Mouse (Mus musculus) forebrain, embryonic 12.5 days (tissue): ENCODE data around the gene Cavin1. TPM values are rescaled to one million over a fixed set of nuclear protein-coding genes. Genes with fewer than 3 reads are reported as not detected.
A peak's percentile ranks its signal among the peaks of the same experiment; 100 is the strongest.

ENCODE experiments used
- ATAC-seq: fragments of 200-750 bp; cut with Nextera tagmentation; 2 replicates; pipeline ENCODE4 v1.8.0; 2017; ENCODE audit warnings: moderate TSS enrichment; ENCODE audit not compliant: low FRiP score
- H3K27ac ChIP-seq: fragments of 300-500 bp; sonication (generic); 2 replicates; pipeline ENCODE4 v1.5.1; 2016; ENCODE audit warnings: mild to moderate bottlenecking
- H3K27me3 ChIP-seq: fragments of 300-500 bp; sonication (generic); 2 replicates; pipeline ENCODE4 v1.6.1; 2016; ENCODE audit warnings: mild to moderate bottlenecking
- H3K36me3 ChIP-seq: fragments of 300-500 bp; sonication (generic); replicated peaks from 2 replicates; pipeline ENCODE4 v1.6.1; 2016; ENCODE audit warnings: mild to moderate bottlenecking
- H3K4me1 ChIP-seq: fragments of 300-500 bp; sonication (generic); 2 replicates; pipeline ENCODE4 v1.6.1; 2016
- H3K4me2 ChIP-seq: fragments of 300-500 bp; sonication (generic); 2 replicates; pipeline ENCODE4 v1.6.1; 2016; ENCODE audit warnings: mild to moderate bottlenecking, moderate library complexity
- H3K4me3 ChIP-seq: fragments of 300-500 bp; sonication (generic); replicated peaks from 2 replicates; pipeline ENCODE4 v1.5.1; 2016; ENCODE audit warnings: mild to moderate bottlenecking
- H3K9ac ChIP-seq: fragments of 300-500 bp; sonication (generic); 2 replicates; pipeline ENCODE4 v1.6.1; 2016; ENCODE audit warnings: mild to moderate bottlenecking
- H3K9me3 ChIP-seq: fragments of 300-500 bp; sonication (generic); 2 replicates; pipeline ENCODE4 v1.6.1; 2016
- WGBS: fragments of 180-500 bp; shearing (Covaris S2); methylation state at CpG from one replicate; pipeline ENCODE4 v1.1.7; 2016; 5-methylcytosine and 5-hydroxymethylcytosine counted together
- polyA plus RNA-seq: library from polyadenylated mRNA; unstranded; fragments of >200 nt; fragmentation: Nextera tagmentation; extraction: Ambion mirVana; gene quantifications from 2 replicates; pipeline ENCODE4 v1.2.1, GENCODE M21; 2016

Cavin1 gene
- polyA plus RNA-seq, 1 experiment from 2014 or later: 35.6 TPM

GRCm38 (mm10) chr11:100975241-100975640 lies 4.6 kb upstream of the Cavin1 start:
- H3K4me1 ChIP-seq: peaks cover 4% of the 10 kb centered on the region; the same call in 1 of the 2 replicates
- no peaks in the 10 kb centered on the region for H3K9me3 ChIP-seq
- peaks cover 46% of the 10 kb centered on the region for H3K27me3 ChIP-seq
- H3K4me2 ChIP-seq: no peak overlapping the region
- H3K9ac ChIP-seq: no peak overlapping the region
- no peaks in the 10 kb centered on the region for H3K36me3 ChIP-seq
- no peak overlapping the region for H3K4me3 ChIP-seq
- WGBS: 78% methylated on average over 7 of the region's 7 CpGs
- no peak overlapping the region for H3K27ac ChIP-seq
- no peak for ATAC-seq

- Histone ChIP-seq H3K9ac (no peak overlapping the region), H3K9me3 (no peaks in the 10 kb centered on the region), H3K36me3 (no peaks in the 10 kb centered on the region), H3K4me1 (peaks cover 12% of the 10 kb centered on the region), H3K27ac (no peak overlapping the region), H3K4me2 (no peak overlapping the region), H3K4me3 (no peak overlapping the region), H3K27me3 (peaks cover 54% of the 10 kb centered on the region)
- WGBS: 77% methylated on average over 14 of the region's 14 CpGs
- ATAC-seq: no peak
These were observed 3.8 kb upstream of the Cavin1 start for GRCm38 (mm10) chr11:100974381-100974970.

- H3K9me3 ChIP-seq: no peaks in the 10 kb centered on the region
- 94% methylated on average over 7 of the region's 7 CpGs for WGBS
- H3K4me3 ChIP-seq: no peak overlapping the region
- no peak overlapping the region for H3K4me2 ChIP-seq
- no peak for ATAC-seq
- H3K36me3 ChIP-seq: no peaks in the 10 kb centered on the region
- peaks cover 18% of the 10 kb centered on the region for H3K4me1 ChIP-seq
- H3K27ac ChIP-seq: no peak overlapping the region
- H3K27me3 ChIP-seq: peaks cover 66% of the 10 kb centered on the region
- H3K9ac ChIP-seq: no peak overlapping the region
These were observed 2.6 kb upstream of the Cavin1 start for GRCm38 (mm10) chr11:100973245-100973644.

GRCm38 (mm10) chr11:100971455-100971854 lies 768 bp upstream of the Cavin1 start:
- Histone ChIP-seq H3K4me2 (no peak overlapping the region), H3K4me1 (peaks cover 18% of the 10 kb centered on the region), H3K27ac (no peak overlapping the region), H3K27me3 (peaks cover 84% of the 10 kb centered on the region), H3K4me3 (no peak overlapping the region), H3K9ac (no peak overlapping the region), H3K36me3 (no peaks in the 10 kb centered on the region), H3K9me3 (no peaks in the 10 kb centered on the region)
- 70% methylated on average over 10 of the region's 10 CpGs for WGBS
- no peak for ATAC-seq

- ATAC-seq: no peak
- peaks cover 18% of the 10 kb centered on the region for H3K4me1 ChIP-seq
- peak overlapping the region; percentile 38 for H3K9ac ChIP-seq
- WGBS: 1% methylated on average over 65 of the region's 65 CpGs
- H3K27ac ChIP-seq: no peak overlapping the region
- no peaks in the 10 kb centered on the region for H3K36me3 ChIP-seq
- H3K9me3 ChIP-seq: no peaks in the 10 kb centered on the region
- H3K27me3 ChIP-seq: peaks cover 96% of the 10 kb centered on the region
- peak overlapping the region; percentile 39 for H3K4me3 ChIP-seq
- peak overlapping the region; percentile 52 for H3K4me2 ChIP-seq
These were observed 737 bp downstream of the Cavin1 start for GRCm38 (mm10) chr11:100969744-100970556.

- Histone ChIP-seq H3K9me3 (no peaks in the 10 kb centered on the region), H3K27me3 (peaks cover 96% of the 10 kb centered on the region), H3K4me3 (peak overlapping the region; percentile 39), H3K36me3 (no peaks in the 10 kb centered on the region), H3K27ac (no peak overlapping the region), H3K9ac (no peak overlapping the region), H3K4me1 (peaks cover 18% of the 10 kb centered on the region), H3K4me2 (peak overlapping the region; percentile 52)
- ATAC-seq: no peak
- WGBS: 6% methylated on average over 32 of the region's 35 CpGs
These were observed 1.4 kb downstream of the Cavin1 start for GRCm38 (mm10) chr11:100969189-100969743.

GRCm38 (mm10) chr11:100968501-100968900 lies 2.2 kb downstream of the Cavin1 start:
- no peak overlapping the region for H3K9ac ChIP-seq
- H3K4me1 ChIP-seq: peaks cover 18% of the 10 kb centered on the region
- no peak overlapping the region for H3K27ac ChIP-seq
- no peak for ATAC-seq
- H3K4me3 ChIP-seq: no peak overlapping the region
- WGBS: 78% methylated on average over 5 of the region's 5 CpGs
- no peak overlapping the region for H3K4me2 ChIP-seq
- H3K27me3 ChIP-seq: peaks cover 96% of the 10 kb centered on the region
- no peaks in the 10 kb centered on the region for H3K36me3 ChIP-seq
- H3K9me3 ChIP-seq: no peaks in the 10 kb centered on the region

- Histone ChIP-seq H3K4me2 (no peak overlapping the region), H3K4me1 (peaks cover 18% of the 10 kb centered on the region), H3K4me3 (no peak overlapping the region), H3K27me3 (peaks cover 91% of the 10 kb centered on the region), H3K9me3 (no peaks in the 10 kb centered on the region), H3K27ac (no peak overlapping the region), H3K36me3 (no peaks in the 10 kb centered on the region), H3K9ac (no peak overlapping the region)
- ATAC-seq: no peak
- 88% methylated on average over 5 of the region's 5 CpGs for WGBS
These were observed 2.7 kb downstream of the Cavin1 start for GRCm38 (mm10) chr11:100967881-100968420.

GRCm38 (mm10) chr11:100967376-100967775 lies 3.3 kb downstream of the Cavin1 start:
- no peaks in the 10 kb centered on the region for H3K9me3 ChIP-seq
- peaks cover 18% of the 10 kb centered on the region for H3K4me1 ChIP-seq
- 71% methylated on average over 5 of the region's 5 CpGs for WGBS
- no peak overlapping the region for H3K9ac ChIP-seq
- H3K4me3 ChIP-seq: no peak overlapping the region
- no peak overlapping the region for H3K4me2 ChIP-seq
- H3K27me3 ChIP-seq: peaks cover 90% of the 10 kb centered on the region
- no peaks in the 10 kb centered on the region for H3K36me3 ChIP-seq
- H3K27ac ChIP-seq: no peak overlapping the region
- no peak for ATAC-seq

- Histone ChIP-seq H3K27me3 (peaks cover 77% of the 10 kb centered on the region), H3K9ac (no peak overlapping the region), H3K9me3 (no peaks in the 10 kb centered on the region), H3K27ac (no peak overlapping the region), H3K4me3 (no peak overlapping the region), H3K4me2 (no peak overlapping the region), H3K36me3 (no peaks in the 10 kb centered on the region), H3K4me1 (peaks cover 18% of the 10 kb centered on the region)
- no peak for ATAC-seq
- 88% methylated on average over 6 of the region's 6 CpGs for WGBS
These were observed 4.9 kb downstream of the Cavin1 start for GRCm38 (mm10) chr11:100965760-100966159.

GRCm38 (mm10) chr11:100964901-100965542 lies 5.7 kb downstream of the Cavin1 start:
- no peak for ATAC-seq
- Histone ChIP-seq H3K36me3 (no peaks in the 10 kb centered on the region), H3K27me3 (peaks cover 77% of the 10 kb centered on the region), H3K4me3 (no peak overlapping the region), H3K4me2 (no peak overlapping the region), H3K9me3 (no peaks in the 10 kb centered on the region), H3K27ac (no peak overlapping the region), H3K4me1 (peaks cover 12% of the 10 kb centered on the region), H3K9ac (no peak overlapping the region)
- 83% methylated on average over 6 of the region's 6 CpGs for WGBS

- Histone ChIP-seq H3K27ac (no peak overlapping the region), H3K4me1 (peaks cover 5% of the 10 kb centered on the region), H3K36me3 (no peaks in the 10 kb centered on the region), H3K9ac (no peak overlapping the region), H3K4me2 (no peak overlapping the region), H3K9me3 (no peaks in the 10 kb centered on the region), H3K4me3 (no peak overlapping the region), H3K27me3 (peaks cover 77% of the 10 kb centered on the region)
- 84% methylated on average over 7 of the region's 7 CpGs for WGBS
- ATAC-seq: no peak
These were observed 6.5 kb downstream of the Cavin1 start for GRCm38 (mm10) chr11:100964180-100964579.
